Mouse (Mus musculus) forelimb bud, embryonic 11.5 days (tissue): Measurements from ENCODE around the gene Hoxb3.

ENCODE experiments used
- DNase-seq: peaks from one replicate; pipeline ENCODE4 v3.0.0-alpha.2; 2012; ENCODE audit warnings: low read depth, low spot score

Gene Hoxb3

DNA sequence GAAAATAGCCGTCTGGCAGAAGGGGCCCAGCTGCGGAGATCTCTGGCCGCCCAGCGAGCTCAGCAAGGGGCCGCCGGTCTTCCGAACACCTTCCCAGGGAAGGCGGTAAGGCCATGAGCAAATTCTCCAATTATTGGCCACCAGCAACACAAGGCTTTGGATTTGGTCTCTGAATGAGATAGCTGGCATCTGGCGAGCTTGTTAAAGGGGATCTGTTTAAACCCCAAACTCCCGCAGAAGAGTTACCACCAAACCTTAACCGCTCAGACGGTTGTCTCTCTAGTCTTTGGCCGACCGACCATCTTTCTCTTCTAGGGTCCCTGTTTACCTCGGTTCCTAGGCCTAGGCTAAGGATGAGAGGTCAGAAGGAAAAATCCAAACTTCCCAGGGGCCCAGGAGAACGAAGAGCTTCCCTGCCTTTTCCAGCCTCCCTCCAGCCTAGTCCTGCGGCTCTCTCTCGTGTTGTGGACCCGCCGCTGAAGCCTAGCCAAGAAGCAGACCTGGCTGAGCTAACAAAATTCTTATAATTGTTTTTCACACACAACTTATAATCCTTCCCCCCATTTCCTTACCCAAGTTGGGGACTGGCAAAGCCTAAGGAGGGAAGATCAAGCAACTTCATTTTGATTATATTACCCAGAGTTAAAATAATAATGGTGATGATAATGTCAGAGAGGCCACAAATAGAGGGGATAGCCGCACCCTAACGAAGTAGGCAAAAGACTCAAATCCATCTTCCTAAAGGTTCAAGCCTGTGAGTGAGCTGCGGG is 20.6 kb upstream of the Hoxb3 start:
- no peak for DNase-seq

- peak; percentile 89 for DNase-seq
Measured at GRCm38 (mm10) chr11:96303151-96304099, 19.7 kb upstream of the Hoxb3 start, which contains the start of gene Hoxb5. Gene Hoxb5, plus strand, starts transcription at chr11:96303336.

GRCm38 (mm10) chr11:96304381-96305195 is 18.5 kb upstream of the Hoxb3 start:
- no peak for DNase-seq

- no peak for DNase-seq
Measured at GRCm38 (mm10) chr11:96305505-96306182, 17.5 kb upstream of the Hoxb3 start.

DNA sequence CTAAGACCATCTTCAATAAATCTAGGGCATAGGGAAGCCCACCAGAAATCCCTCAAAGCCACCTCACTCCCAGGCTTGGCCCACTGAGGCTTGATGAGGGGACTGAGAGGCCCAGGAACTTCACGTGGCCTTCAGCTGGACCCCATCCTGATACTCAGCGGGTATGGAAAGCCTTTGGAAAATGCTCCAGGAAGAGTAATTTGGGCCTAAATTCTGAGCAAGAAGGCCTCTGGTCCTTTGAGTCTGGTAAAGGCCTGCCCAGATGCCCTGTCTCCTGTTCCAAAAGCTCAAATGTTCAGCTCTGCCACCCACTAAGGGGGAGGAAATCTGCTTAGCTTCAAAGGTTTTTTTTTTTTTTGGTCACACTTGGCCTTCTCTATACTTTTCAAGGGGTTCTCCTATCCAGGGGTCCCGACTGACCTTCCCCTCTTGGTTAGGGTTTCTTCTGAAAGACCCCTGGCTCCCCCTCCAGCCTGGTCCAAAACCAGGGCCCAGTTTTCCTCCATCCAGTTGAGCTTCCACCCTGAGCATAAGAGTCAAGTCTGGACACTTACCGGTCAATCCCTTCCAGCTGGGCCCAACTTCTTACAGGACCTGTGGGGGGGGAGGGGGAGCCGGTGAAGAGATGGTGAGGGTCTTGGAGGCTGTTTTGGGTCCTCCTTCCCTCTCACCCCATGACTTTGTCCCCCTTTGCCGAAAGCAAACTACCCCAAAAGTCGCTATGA is 16.8 kb upstream of the Hoxb3 start:
- DNase-seq, result no peak

DNA sequence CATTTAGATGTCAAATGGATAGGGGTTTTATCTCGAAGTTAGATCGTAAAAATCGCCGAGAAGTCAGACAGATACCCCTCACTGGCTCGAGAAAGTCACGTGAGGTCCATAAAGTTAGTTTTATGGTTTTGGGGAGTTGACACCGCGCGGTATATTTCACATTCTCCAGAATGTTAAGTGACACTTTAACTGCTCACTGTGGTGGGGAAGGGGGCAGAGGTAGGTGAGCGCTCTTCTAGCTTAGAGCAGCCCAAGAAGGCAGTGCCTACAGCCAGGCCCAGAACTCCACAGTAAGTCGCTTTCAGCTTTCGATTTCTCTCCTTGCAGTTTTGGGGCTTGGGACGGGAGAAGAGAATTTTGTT is 16.2 kb upstream of the Hoxb3 start:
- DNase-seq, result no peak

DNA sequence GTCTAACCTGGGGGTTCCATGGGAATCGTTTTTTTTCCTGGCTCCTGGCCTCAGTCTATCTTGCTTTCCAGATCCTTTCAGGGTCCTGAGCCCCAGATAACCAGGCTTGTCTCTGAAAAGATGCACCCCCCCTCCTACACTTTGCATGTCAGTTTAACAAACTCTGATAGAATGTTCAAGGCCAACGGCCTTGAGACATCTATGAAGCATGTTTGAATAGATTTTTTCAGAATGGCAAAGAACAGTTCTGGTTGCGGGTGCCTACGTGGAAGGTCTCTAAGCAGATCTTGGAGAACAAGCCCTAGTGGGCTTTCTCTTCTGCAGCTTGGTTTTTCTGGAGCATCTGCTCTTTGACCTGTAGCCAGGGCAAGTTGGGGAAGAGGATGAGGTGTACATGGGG is 14.4 kb upstream of the Hoxb3 start:
- no peak for DNase-seq

GRCm38 (mm10) chr11:96309288-96309687 is 13.8 kb upstream of the Hoxb3 start:
- DNase-seq, result no peak

- DNase-seq, result no peak
Measured at GRCm38 (mm10) chr11:96310183-96310938, 12.8 kb upstream of the Hoxb3 start.

GRCm38 (mm10) chr11:96311097-96311496 is 12.0 kb upstream of the Hoxb3 start:
- no peak for DNase-seq

GRCm38 (mm10) chr11:96311520-96312417 is 11.4 kb upstream of the Hoxb3 start:
- peak; percentile 76 for DNase-seq

- DNase-seq, result no peak
Measured at GRCm38 (mm10) chr11:96313134-96313533, 10.0 kb upstream of the Hoxb3 start.

DNA sequence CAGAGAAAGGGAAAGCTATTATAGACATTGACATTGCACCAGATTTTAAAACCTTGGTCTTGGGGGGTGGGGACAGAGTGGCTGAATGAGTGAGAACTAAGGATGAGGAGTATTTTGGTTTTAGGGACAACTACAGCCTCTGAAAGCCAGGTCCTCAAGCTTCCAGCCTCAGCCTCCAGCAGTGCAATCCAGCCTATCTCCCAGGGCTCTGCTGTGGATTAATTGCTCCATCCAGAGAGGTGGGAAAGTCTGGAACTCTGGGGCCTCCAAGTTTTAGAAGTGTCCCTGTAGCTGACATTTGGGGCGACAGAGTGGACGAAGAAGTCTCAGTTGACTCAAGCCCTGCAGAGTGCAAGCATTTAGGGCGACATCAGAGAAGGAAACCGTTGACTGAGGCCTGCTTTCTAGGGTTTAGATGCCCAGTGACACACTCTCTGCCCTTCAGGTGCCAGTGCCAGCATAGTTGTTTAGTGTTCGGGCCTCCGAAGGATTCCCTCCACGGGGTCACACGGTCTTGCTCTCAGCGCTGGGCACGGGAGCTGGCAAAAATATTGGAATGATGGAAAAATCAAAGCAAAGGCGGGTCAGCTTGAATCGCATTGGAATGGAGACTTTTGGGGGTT is 9.2 kb upstream of the Hoxb3 start:
- DNase-seq, result no peak

- no peak for DNase-seq
Measured at GRCm38 (mm10) chr11:96314671-96315343, 8.3 kb upstream of the Hoxb3 start.

GRCm38 (mm10) chr11:96315344-96315681 is 7.8 kb upstream of the Hoxb3 start:
- no peak for DNase-seq

DNA sequence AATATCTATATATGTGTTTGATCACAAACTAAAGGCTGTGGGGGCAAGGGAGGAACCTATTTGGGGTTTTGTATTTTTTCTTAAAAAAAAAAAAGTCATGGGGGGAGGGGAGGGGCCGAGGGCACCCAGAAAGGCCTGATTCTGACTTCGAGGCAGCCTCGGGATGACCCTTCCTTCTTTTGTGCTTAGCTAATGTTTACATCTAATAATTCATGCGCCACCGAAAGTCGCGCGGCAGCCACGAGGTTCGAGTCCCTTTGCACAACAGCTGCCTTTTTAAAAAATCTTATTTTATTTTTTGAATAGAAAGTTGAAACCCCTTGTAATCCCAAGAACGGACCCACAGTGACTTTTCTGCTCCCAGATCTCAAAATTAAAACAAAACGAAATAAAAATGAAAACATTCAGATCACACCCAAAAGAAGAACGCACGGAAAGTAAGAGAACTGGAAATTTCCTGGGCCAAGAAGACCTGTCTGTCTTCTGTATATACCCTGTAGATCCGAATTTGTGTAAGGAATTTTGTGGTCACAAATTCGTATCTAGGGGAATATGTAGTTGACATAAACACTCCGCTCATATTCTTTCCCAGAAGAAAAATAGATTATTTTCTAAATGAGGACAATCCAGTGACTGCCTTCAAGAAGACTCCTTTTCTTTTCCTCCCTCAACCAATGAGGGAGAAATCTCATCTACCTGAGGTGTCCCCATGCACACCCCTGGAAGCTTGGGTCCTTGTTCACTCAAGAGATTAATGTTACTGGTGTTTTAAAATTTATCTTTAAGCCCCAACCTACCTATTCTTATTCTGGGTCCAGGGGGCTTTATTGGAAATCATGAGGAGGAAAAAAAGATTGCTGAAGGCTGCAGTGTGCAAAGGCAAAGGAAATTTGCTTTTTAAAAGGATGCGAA is 6.2 kb upstream of the Hoxb3 start:
- DNase-seq, result no peak
